Mouse (Mus musculus) C2C12 (cell line): ENCODE data around the gene Stk4. TPM values are rescaled to one million over a fixed set of nuclear protein-coding genes. Genes with fewer than 3 reads are reported as not detected.
"Not testable (repeated sequence)": the region's sequence is repeated elsewhere in the genome, so short reads cannot be mapped to it uniquely, and the experiment has no call there.

Experiments used
- H3K27me3 ChIP-seq: one replicate; pipeline ENCODE4 v1.6.1; 2011; ENCODE audit not compliant: control insufficient read depth, insufficient read depth, insufficient read length
- H3K36me3 ChIP-seq: one replicate; pipeline ENCODE4 v1.6.1; 2011; ENCODE audit not compliant: control insufficient read depth, insufficient read depth
- H3K4me3 ChIP-seq: one replicate; pipeline ENCODE4 v1.5.1; 2011; ENCODE audit warnings: mild to moderate bottlenecking, control low read depth; ENCODE audit not compliant: poor library complexity, insufficient read depth, severe bottlenecking
- H3K79me2 ChIP-seq: one replicate; pipeline ENCODE4 v1.6.1; 2011; ENCODE audit not compliant: control insufficient read depth, insufficient read depth
- H3K79me3 ChIP-seq: one replicate; pipeline ENCODE4 v1.6.1; 2011; ENCODE audit warnings: low read depth, control low read depth
- H3ac ChIP-seq: one replicate; pipeline ENCODE3; 2011; ENCODE audit warnings: low read depth; ENCODE audit not compliant: control insufficient read depth, insufficient read length
- CEBPB ChIP-seq: IDR thresholded peaks from one replicate; pipeline ENCODE4 v1.6.1; 2011; ENCODE audit warnings: low read depth, mild to moderate bottlenecking, control low read depth, moderate library complexity
- CTCF ChIP-seq: IDR thresholded peaks from one replicate; pipeline ENCODE4 v1.5.1; 2011; ENCODE audit not compliant: control insufficient read depth, insufficient read depth, insufficient read length
- FOSL1 ChIP-seq: IDR thresholded peaks from one replicate; pipeline ENCODE4 v1.8.0; 2011; ENCODE audit warnings: mild to moderate bottlenecking, low read length; ENCODE audit not compliant: poor library complexity, insufficient read depth, severe bottlenecking
- MAX ChIP-seq: IDR thresholded peaks from one replicate; pipeline ENCODE4 v1.6.1; 2011; ENCODE audit warnings: mild to moderate bottlenecking, control low read depth
- MYOD1 ChIP-seq: IDR thresholded peaks from one replicate; pipeline ENCODE4 v1.6.1; 2011; ENCODE audit warnings: low read depth; ENCODE audit not compliant: control insufficient read depth, insufficient read length
- MYOG ChIP-seq: IDR thresholded peaks from one replicate; pipeline ENCODE4 v1.6.1; 2011; ENCODE audit not compliant: control insufficient read depth, insufficient read length; ENCODE audit errors: extremely low read depth
- USF1 ChIP-seq: IDR thresholded peaks from one replicate; pipeline ENCODE4 v1.6.1; 2011; ENCODE audit warnings: low read depth, mild to moderate bottlenecking, control low read depth, moderate library complexity
- polyA plus RNA-seq: library from polyadenylated mRNA; unstranded; fragments of >200 nt; fragmentation: generic; extraction: Trizol; gene quantifications from one replicate; pipeline ENCODE4 v1.2.1, GENCODE M21; 2012; ENCODE audit warnings: missing spikeins

Stk4 gene
- polyA plus RNA-seq, 1 experiment = 9.5 TPM

DNA sequence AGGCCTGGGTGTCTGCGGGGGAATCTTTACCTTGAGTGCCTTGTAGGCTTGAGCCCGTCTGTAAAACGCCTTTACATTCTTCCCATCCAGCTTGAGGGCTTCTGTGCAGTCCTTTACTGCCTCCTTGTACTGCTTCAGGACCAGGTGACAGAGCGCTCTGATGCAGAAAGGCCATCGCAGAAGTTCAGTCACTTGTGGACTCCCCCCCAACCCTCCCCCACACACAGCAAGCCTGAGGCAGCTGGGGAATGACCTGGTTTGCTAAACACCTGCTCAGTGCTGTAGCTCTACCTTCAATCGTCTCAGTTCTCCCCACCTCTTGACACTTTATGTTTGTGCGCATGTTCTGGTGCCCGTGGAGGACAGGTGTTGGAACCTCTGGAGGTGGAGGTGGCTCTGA is 15.5 kb upstream of the Stk4 start:
- Histone ChIP-seq H3K4me3 (no peak overlapping the region), H3K27me3 (no peaks in the 10 kb centered on the region), H3K79me2 (no peaks in the 10 kb centered on the region), H3K36me3 (peaks cover 68% of the 10 kb centered on the region), H3K79me3 (no peaks in the 10 kb centered on the region), H3ac (no peak overlapping the region)
- no peak for TF ChIP-seq CEBPB
- TF ChIP-seq MYOG = no peak
- TF ChIP-seq USF1 = no peak
- no peak for TF ChIP-seq FOSL1
- no peak for TF ChIP-seq MAX
- TF ChIP-seq CTCF = no peak
- TF ChIP-seq MYOD1 = no peak

DNA sequence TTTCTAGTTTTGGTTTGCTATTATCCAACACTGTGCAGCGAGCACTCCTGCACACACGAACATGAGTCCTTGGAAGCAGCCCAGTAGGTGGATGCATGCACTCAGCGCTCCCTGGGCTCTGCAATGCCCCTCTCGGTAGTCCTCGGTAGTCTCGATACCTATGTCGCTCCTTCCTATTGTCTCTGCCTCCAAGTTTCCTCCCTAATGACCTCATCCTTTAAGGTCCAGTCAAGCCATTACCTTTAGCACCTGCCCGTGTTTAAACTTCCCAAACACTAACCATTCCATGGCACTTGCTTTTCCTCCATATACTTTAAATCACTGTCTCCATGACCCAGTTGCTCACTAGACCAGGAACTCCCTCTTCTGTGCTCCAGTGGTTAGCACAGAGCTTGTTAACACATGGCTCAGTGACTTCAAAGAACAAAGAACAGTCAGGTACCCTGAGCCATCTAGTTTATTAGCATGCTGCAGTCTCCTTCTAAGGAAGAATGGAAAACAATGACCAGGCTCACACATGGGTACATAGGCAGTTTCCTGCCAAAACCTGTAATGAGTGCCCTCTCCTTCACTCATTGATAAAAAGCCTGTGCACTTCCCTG is 10.4 kb upstream of the Stk4 start:
- H3K27me3 ChIP-seq = no peaks in the 10 kb centered on the region
- no peak overlapping the region for H3ac ChIP-seq
- no peak overlapping the region for H3K4me3 ChIP-seq
- no peaks in the 10 kb centered on the region for H3K79me3 ChIP-seq
- peaks cover 83% of the 10 kb centered on the region for H3K36me3 ChIP-seq
- H3K79me2 ChIP-seq = no peaks in the 10 kb centered on the region
- TF ChIP-seq USF1 = no peak
- no peak for TF ChIP-seq CEBPB
- no peak for TF ChIP-seq FOSL1
- TF ChIP-seq MYOG = no peak
- no peak for TF ChIP-seq MYOD1
- TF ChIP-seq CTCF = no peak
- no peak for TF ChIP-seq MAX

DNA sequence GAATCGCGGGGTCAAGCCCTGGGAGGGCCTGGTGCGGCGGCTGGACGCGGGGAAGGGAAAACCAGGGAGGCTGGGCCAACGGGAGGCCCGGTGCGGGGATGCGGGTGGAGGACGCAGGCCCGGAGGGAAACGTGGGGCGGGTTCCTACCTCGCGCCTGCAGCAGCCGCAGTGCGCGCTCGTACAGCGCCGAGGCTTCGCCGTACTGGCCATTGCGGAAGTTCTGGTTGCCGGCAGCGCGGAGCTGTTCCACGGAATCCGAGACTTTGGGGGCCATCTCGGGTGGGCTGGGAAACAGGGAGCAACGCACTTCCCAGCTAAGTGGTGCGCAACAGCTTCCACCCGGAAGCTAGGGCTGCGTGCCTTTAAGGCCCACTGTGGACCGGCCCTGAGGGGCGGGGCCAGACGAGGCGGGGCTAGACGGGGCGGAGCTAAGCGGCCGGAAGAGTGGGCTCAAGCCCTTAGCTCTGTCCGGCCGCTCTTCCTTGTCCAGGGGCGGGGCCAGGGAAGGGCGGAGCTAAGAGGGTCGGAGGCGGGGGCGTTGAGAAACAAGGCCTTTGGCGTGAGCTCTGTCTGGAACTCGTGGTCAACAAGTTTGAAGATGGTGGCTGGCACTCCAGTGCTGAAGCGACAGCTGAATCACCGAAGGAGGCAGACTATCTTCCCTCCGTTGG is 779 bp downstream of the Stk4 start, which contains the start of gene Tomm34:
Tomm34 (minus strand) TSS at position 405 of the 672 bp plus-strand sequence.
- peaks cover 44% of the 10 kb centered on the region for H3K79me3 ChIP-seq
- no peaks in the 10 kb centered on the region for H3K27me3 ChIP-seq
- peaks cover 70% of the 10 kb centered on the region for H3K79me2 ChIP-seq
- TF ChIP-seq CTCF (no peak), MAX (peak; percentile 85)
- peak within 1 kb of the TSS; percentile 79 for H3K4me3 ChIP-seq
- H3ac ChIP-seq = peak within 1 kb of the TSS; percentile 92
- H3K36me3 ChIP-seq = peaks cover 19% of the 10 kb centered on the region

DNA sequence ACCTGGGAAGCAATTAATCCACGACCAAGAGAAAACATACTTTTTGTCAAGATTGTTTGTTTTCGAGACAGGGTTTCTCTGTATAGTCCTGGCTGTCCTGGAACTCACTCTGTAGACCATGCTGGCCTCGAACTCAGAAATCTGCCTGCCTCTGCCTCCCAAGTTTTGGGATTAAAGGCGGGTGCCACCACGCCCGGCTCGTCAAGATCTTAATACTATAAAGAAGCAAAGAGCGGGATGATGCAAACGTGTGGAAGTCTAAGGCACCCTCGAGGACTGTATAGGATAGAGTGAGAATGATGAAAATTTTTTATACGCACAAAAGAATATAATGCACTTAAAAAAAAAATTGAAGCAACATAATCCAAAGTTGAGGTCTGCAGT is 1.3 kb downstream of the Stk4 start:
- H3K4me3 ChIP-seq, H3ac ChIP-seq, H3K27me3 ChIP-seq: not testable (repeated sequence)
- Histone ChIP-seq H3K79me2 (peaks cover 70% of the 10 kb centered on the region), H3K36me3 (peaks cover 14% of the 10 kb centered on the region), H3K79me3 (peaks cover 48% of the 10 kb centered on the region)

DNA sequence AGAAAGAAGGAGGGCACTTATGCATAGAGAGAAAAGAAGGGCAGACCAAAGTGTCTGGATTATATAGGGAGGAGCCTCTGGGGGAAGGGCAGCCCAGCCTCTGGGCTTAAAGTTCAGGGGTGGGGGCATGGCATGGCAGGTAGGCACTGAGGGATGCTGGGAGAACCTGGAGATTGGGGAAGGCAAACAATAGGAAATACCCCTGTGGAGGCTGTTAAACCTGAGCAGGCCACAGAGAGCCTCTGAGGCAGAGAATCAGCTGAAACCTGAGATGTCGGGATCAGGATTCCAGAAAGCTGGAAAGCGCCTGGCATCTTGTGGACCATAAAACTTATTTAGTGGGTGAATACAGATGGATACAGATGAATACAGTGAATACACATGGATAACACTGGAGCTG is 2.0 kb downstream of the Stk4 start:
- Histone ChIP-seq H3K4me3 (no peak overlapping the region), H3ac (no peak overlapping the region), H3K79me3 (peaks cover 48% of the 10 kb centered on the region), H3K27me3 (no peaks in the 10 kb centered on the region), H3K36me3 (peaks cover 9% of the 10 kb centered on the region), H3K79me2 (peaks cover 70% of the 10 kb centered on the region)
- TF ChIP-seq MYOG (no peak), FOSL1 (no peak), CEBPB (no peak), MAX (no peak), USF1 (no peak), CTCF (no peak), MYOD1 (no peak)

DNA sequence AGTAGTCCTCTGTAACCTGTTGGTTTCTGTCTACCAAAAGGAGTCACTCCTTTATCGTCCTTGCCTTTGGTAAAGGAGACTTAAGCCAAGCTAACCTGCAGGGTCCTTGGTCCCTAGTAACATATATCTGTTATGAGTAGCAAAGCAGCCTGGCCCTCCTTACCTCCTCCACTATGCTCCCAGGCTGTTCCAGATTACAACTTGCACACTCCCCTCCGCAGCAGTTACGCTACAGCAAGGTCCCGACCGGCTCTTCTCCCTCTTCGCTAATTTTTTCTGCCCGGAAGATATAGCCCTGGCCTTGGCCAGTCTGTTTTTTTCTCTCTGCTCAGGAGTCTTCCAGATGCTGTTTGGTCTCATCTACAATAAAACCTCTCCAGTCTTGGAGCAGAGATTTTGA is 3.0 kb downstream of the Stk4 start:
- no peaks in the 10 kb centered on the region for H3K27me3 ChIP-seq
- H3K4me3 ChIP-seq = no peak overlapping the region
- H3K36me3 ChIP-seq = peaks cover 6% of the 10 kb centered on the region
- H3ac ChIP-seq = no peak overlapping the region
- no peak for TF ChIP-seq MYOD1
- H3K79me3 ChIP-seq = peaks cover 50% of the 10 kb centered on the region
- H3K79me2 ChIP-seq = peaks cover 70% of the 10 kb centered on the region
